Mouse (Mus musculus) retina, adult 2 months (tissue): Measurements from ENCODE around the gene Trdn.

Experiments used
- DNase-seq: peaks from one replicate; pipeline ENCODE4 v3.0.0-alpha.2; 2012; ENCODE audit warnings: low read depth, low spot score

Trdn gene

DNA sequence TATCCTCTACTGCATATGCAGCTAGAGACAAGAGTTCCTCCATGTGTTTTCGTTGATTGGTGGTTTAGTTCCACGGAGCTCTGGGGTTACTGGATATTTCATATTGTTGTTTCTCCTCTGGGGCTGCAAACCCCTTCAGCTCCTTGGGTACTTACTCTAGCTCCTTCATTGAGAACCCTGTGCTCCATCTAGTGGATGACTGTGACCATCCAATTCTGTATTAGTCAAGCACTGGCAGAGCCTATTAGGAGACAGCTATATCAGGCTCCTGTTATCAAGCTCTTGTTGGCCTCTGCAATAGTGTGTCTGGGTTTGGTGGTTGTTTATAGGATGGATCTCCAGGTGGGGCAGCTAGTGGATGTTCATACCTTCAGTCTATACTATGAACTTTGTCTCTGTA is 290.2 kb downstream of the Trdn start:
- no peak for DNase-seq

DNA sequence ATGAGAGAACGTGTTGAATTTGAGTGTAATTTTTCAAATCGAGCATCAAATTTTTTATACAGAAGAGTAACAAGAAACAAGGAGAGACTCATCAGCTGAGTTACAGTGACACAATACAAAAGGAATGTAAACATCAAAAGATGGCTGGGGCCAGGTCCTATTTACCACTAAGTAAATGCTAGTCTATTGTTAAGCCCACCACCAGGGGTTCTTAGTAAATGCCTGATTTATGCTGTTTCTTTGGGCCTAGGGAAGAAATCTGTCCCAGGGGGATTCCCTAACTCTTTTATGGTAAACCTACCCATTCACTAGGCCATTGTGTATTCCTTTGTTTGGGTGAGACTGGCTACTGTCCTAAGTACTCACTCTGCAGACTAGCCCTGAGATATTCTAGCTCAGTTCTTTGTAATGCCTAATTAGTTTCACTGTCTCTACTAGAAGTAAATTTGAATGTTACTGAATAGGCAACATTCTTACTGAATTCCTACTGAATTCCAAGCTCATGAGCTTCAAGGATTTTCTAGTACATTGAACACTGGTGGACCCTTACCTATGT is 295.2 kb downstream of the Trdn start:
- no peak for DNase-seq
